33 mouse cellular contexts compared by ENCODE assay signal in genomic region chr13:57361286-57361685, GRCm38 (mm10).
"Had no signal": no experiment of that assay in that cellular context is flagged by ENCODE, and none has a peak within 500 bp of the region (broad histone marks: within the 10 kb centered on the region; RNA-seq: fewer than 3 reads in every experiment).

No protein-coding gene starts in this region.

- H3K4me2 ChIP-seq: heart, embryonic 11.5 days; heart, embryonic 13.5 days; heart, embryonic 15.5 days; hindbrain, embryonic 12.5 days; hindbrain, embryonic 13.5 days; hindbrain, embryonic 14.5 days; hindbrain, embryonic 15.5 days; intestine, embryonic 15.5 days; kidney, embryonic 15.5 days had no signal

- H3K4me1 ChIP-seq: heart, embryonic 13.5 days; heart, embryonic 15.5 days; hindbrain, embryonic 13.5 days; intestine, embryonic 15.5 days; kidney, embryonic 15.5 days had no signal

- H3K9ac ChIP-seq: heart, embryonic 13.5 days; heart, embryonic 15.5 days; hindbrain, embryonic 12.5 days; hindbrain, embryonic 13.5 days; hindbrain, embryonic 14.5 days; hindbrain, embryonic 15.5 days; intestine, embryonic 15.5 days; kidney, embryonic 15.5 days had no signal

- H3K27me3 ChIP-seq: heart, embryonic 13.5 days; heart, embryonic 15.5 days; hindbrain, embryonic 13.5 days; hindbrain, embryonic 15.5 days; intestine, embryonic 15.5 days; kidney, embryonic 15.5 days had no signal

- H3K36me3 ChIP-seq: heart, embryonic 13.5 days; heart, embryonic 15.5 days; hindbrain, embryonic 10.5 days; hindbrain, embryonic 12.5 days; hindbrain, embryonic 13.5 days; hindbrain, embryonic 15.5 days; intestine, embryonic 15.5 days; kidney, embryonic 15.5 days had no signal

- H3K4me3 ChIP-seq: heart, embryonic 13.5 days; heart, embryonic 15.5 days; hindbrain, embryonic 10.5 days; hindbrain, embryonic 12.5 days; hindbrain, embryonic 13.5 days; hindbrain, embryonic 15.5 days; intestine, embryonic 15.5 days; kidney, embryonic 15.5 days; layer of hippocampus, adult 2 months; left cerebral cortex, adult 2 months had no signal

- H3K9me3 ChIP-seq: heart, embryonic 13.5 days; heart, embryonic 15.5 days; hindbrain, embryonic 10.5 days; hindbrain, embryonic 12.5 days; hindbrain, embryonic 13.5 days; hindbrain, embryonic 15.5 days; intestine, embryonic 15.5 days; kidney, embryonic 15.5 days had no signal

- H3K27ac ChIP-seq: heart, embryonic 13.5 days; heart, embryonic 15.5 days; hindbrain, embryonic 10.5 days; hindbrain, embryonic 12.5 days; hindbrain, embryonic 13.5 days; hindbrain, embryonic 14.5 days; hindbrain, embryonic 15.5 days; hindbrain, postnatal 0 days; intestine, embryonic 15.5 days; kidney, embryonic 15.5 days; kidney, postnatal 0 days; layer of hippocampus, adult 2 months; left cerebral cortex, adult 2 months had no signal

- ATAC-seq: hindbrain, embryonic 16.5 days; hindbrain, postnatal 0 days; inflammation-experienced regulatory T-cells, adult 6 months; intestine, embryonic 15.5 days; intestine, embryonic 16.5 days; intestine, postnatal 0 days had no signal

- DNase-seq: heart, postnatal 10 days; heart, postnatal 36 days; heart, postnatal 4 days; kidney, adult 11 months; kidney, adult 18-20 months; kidney, adult 2 months; kidney, adult 8-10 months; kidney, adult 9 months; kidney, postnatal 10 days; kidney, postnatal 14 days; kidney, postnatal 25 days; kidney, postnatal 36 days; kidney, postnatal 4 days; layer of hippocampus, adult 9-11 months; layer of hippocampus, postnatal 36 days had no signal
